Mouse (Mus musculus) fat pad, adult 2 months (tissue): ENCODE results near the gene Ccdc6.

Experiments
- DNase-seq: peaks from one replicate; pipeline ENCODE4 v3.0.0-alpha.2; 2011; ENCODE audit warnings: low read depth, low spot score; ENCODE audit errors: extremely low read depth

The Ccdc6 gene

GRCm38 (mm10) chr10:70093782-70094181 is 3.1 kb upstream of the Ccdc6 start:
- DNase-seq, result no peak

GRCm38 (mm10) chr10:70095031-70095470 is 1.9 kb upstream of the Ccdc6 start:
- no peak for DNase-seq

GRCm38 (mm10) chr10:70095506-70096270 is 1.2 kb upstream of the Ccdc6 start:
- no peak for DNase-seq

- DNase-seq, result no peak
Measured at GRCm38 (mm10) chr10:70097291-70097901, 475 bp downstream of the Ccdc6 start.

- no peak for DNase-seq
Measured at GRCm38 (mm10) chr10:70097911-70098569, 1.1 kb downstream of the Ccdc6 start.

- no peak for DNase-seq
Measured at GRCm38 (mm10) chr10:70098626-70099025, 1.7 kb downstream of the Ccdc6 start.

- DNase-seq, result no peak
Measured at GRCm38 (mm10) chr10:70099052-70099451, 2.1 kb downstream of the Ccdc6 start.

- no peak for DNase-seq
Measured at GRCm38 (mm10) chr10:70102086-70102485, 5.2 kb downstream of the Ccdc6 start.

GRCm38 (mm10) chr10:70108016-70108415 is 11.1 kb downstream of the Ccdc6 start:
- DNase-seq, result no peak

- DNase-seq, result no peak
Measured at GRCm38 (mm10) chr10:70109974-70110373, 13.1 kb downstream of the Ccdc6 start.

GRCm38 (mm10) chr10:70110815-70111214 is 13.9 kb downstream of the Ccdc6 start:
- DNase-seq, result no peak

GRCm38 (mm10) chr10:70111643-70112042 is 14.7 kb downstream of the Ccdc6 start:
- DNase-seq, result no peak

- DNase-seq, result no peak
Measured at GRCm38 (mm10) chr10:70114048-70114635, 17.2 kb downstream of the Ccdc6 start.

GRCm38 (mm10) chr10:70116454-70116853 is 19.5 kb downstream of the Ccdc6 start:
- no peak for DNase-seq

- no peak for DNase-seq
Measured at GRCm38 (mm10) chr10:70119451-70119850, 22.5 kb downstream of the Ccdc6 start.

GRCm38 (mm10) chr10:70119851-70120370 is 23.0 kb downstream of the Ccdc6 start:
- no peak for DNase-seq

- DNase-seq, result no peak
Measured at GRCm38 (mm10) chr10:70120671-70121405, 23.9 kb downstream of the Ccdc6 start.

GRCm38 (mm10) chr10:70121406-70121695 is 24.4 kb downstream of the Ccdc6 start:
- DNase-seq, result no peak

GRCm38 (mm10) chr10:70123454-70123853 is 26.5 kb downstream of the Ccdc6 start:
- DNase-seq, result no peak

GRCm38 (mm10) chr10:70125491-70125890 is 28.6 kb downstream of the Ccdc6 start:
- no peak for DNase-seq

- DNase-seq, result no peak
Measured at GRCm38 (mm10) chr10:70127273-70127672, 30.4 kb downstream of the Ccdc6 start.
